Mouse (Mus musculus) embryonic fibroblast, embryonic 13.5 days (primary cell): ENCODE data around the gene Fzr1.

ENCODE experiments used
- CTCF ChIP-seq: IDR thresholded peaks from 2 replicates; pipeline ENCODE4 v1.5.1; 2011; ENCODE audit warnings: mild to moderate bottlenecking, control low read depth, low read length, moderate library complexity, borderline replicate concordance; ENCODE audit not compliant: insufficient read depth
- POLR2A ChIP-seq: IDR thresholded peaks from 2 replicates; pipeline ENCODE4 v1.6.1; 2011; ENCODE audit warnings: low read depth, mild to moderate bottlenecking, control low read depth, low read length, moderate library complexity

DNA sequence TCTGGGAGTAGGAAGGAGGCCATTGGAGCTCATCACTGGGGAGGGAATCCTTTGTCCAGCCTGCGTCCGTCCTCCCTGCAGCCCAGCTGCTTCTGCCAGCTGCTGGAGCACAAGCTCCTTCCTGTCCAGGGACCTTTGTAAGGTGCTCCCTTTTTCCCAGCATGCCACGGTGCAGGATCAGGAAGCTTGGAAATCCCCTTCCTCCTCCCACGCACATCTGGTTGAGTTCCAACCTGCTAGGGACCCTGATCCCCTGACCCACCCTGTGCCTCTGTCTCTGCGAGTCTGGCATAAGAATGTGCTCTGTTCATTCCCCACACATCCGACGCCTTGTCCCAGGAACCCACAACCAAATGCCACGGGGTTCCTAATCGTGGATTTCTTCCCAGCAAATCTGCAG, 32.7 kb upstream of the Fzr1 start:
- TF ChIP-seq CTCF (no peak), POLR2A (no peak)
